Mouse (Mus musculus): ENCODE measurements around the gene Sephs1.

GRCm38 (mm10) chr2:4864817-4865296 is 16.5 kb upstream of the Sephs1 start:
- TF ChIP-seq POLR2A (IDR thresholded peaks at IDR 0.05; ENCODE audit: low read depth, low read length): no peak
- TF ChIP-seq CTCF (IDR thresholded peaks at IDR 0.05; ENCODE audit: borderline replicate concordance, insufficient read depth, low read length): no peak

All from embryonic fibroblast, embryonic 13.5 days (primary cell).